Mouse (Mus musculus) lung, postnatal 4 days (tissue): ENCODE results near the gene Olfr444.

Experiments used
- DNase-seq, 2 experiments: peaks; one replicate each; pipeline ENCODE4 v3.0.0; 2021

The Olfr444 gene

GRCm38 (mm10) chr6:42948767-42949166, at the start of gene Olfr444:
Gene Olfr444 (plus strand): TSS chr6:42949067.
- no peak for DNase-seq

DNA sequence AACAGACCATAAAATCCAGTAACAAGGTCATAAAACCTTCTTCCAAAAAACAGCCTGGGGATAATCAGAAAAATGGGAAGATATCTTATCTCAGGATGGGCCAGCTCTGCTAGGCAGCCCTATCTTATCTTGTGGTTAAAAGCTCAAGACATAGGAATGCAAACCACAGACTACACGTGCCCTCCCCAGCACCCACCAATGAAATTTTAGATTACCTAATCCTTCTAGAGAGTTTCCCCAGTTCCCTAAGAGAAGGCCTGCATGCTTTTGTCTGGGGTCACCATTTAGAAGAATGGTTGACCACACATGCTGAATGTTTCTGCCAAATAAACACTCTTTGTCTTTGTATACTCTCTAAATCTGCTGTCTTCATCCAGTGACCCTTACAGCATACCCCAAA, 48.5 kb upstream of the Olfr444 start:
- no peak for DNase-seq

GRCm38 (mm10) chr6:42908578-42908977, 40.3 kb upstream of the Olfr444 start, which contains the start of gene Olfr447:
Gene Olfr447 (plus strand): TSS chr6:42908878.
- no peak for DNase-seq

DNA sequence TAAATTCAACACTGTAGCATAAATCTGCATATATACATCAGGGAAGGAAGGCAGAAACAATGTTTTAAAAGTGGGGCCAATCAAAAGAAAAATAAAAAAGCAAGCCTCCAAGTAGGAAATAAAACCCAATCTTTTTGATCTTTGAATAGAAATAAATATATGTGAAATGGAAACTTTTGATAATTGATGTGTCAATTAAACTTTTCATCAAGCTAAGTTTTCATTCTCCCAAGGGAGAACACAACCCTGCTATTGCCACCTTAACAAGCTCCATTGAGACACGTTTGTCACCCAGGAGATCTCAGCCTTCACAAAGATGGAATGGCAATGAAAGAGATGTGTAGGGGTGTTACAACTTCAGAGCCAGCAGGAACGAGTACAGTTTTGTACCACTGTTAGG, 27.8 kb upstream of the Olfr444 start, which contains the start of gene Olfr446:
Gene Olfr446, plus strand, starts transcription at position 301 of the 400 bp plus-strand sequence.
- no peak for DNase-seq

- DNase-seq: no peak
These were observed 31.5 kb downstream of the Olfr444 start for GRCm38 (mm10) chr6:42980377-42980776.
